Mouse (Mus musculus) E14TG2a.4 (cell line): ENCODE measurements around the gene Ppp1r1b.

Source experiments
- CTCF ChIP-seq: conservative IDR thresholded peaks from 2 replicates; pipeline ENCODE4 v1.5.1; 2014; ENCODE audit warnings: low read length
- NANOG ChIP-seq: IDR thresholded peaks from 2 replicates; pipeline ENCODE4 v1.6.1; 2014; ENCODE audit warnings: borderline replicate concordance, low read length, mixed read lengths
- POU5F1 ChIP-seq: IDR thresholded peaks from 2 replicates; pipeline ENCODE4 v1.6.1; 2014; ENCODE audit warnings: low read length, borderline replicate concordance

DNA sequence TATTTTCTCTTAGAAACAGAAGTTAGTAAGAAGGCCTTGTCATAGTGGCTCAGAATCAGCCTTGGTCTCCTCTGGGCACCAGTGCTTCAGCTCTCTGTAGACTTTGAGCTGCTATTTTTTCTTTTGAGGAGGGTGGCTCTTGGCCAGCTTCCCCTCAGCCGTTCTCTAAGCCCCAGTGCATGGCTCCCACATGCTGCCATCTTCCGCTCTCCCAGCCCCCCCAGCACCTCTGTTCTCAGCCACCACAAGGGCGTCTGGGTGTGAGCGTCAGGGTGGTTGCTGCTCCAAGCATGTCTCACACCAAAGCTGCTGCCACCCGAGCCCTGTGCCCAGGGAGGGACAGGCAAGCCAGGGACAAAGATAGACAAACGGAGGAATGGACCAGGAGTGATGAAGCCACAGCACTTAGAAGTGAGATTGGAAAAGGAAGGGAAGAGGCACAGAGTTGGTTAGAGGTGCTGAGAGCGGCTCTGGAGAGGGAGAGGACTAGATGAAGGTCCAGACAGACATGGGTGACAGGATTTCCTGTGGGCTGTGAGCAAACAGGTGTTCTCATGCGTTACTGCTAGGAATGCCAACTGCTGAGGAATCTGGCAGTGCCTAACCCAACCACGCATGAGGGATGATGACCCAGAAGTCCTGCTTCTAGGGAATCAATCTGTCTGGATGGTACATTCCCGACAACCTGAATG is 19.1 kb downstream of the Ppp1r1b start:
- TF ChIP-seq CTCF, result no peak
- no peak for TF ChIP-seq POU5F1
- no peak for TF ChIP-seq NANOG
